Mouse (Mus musculus): ENCODE measurements around the gene Dagla. TPM values are rescaled to one million over a fixed set of nuclear protein-coding genes. Genes with fewer than 3 reads are reported as not detected.

The Dagla gene
- total and polyA plus RNA-seq, 3 experiments = 2.5 to 5.7 (median 3.3) TPM

GRCm38 (mm10) chr19:10276483-10277144 lies 28.1 kb downstream of the Dagla start:
- Histone ChIP-seq H3K79me2 (replicated peaks; ENCODE audit: control insufficient read depth, insufficient read depth, low read length) (no peaks in the 10 kb centered on the region), H3K4me3 (no peak overlapping the region), H3K9ac (ENCODE audit: low read depth, low read length) (no peak overlapping the region), H3K4me1 (ENCODE audit: control insufficient read depth, insufficient read depth, low read length) (peaks cover 14% of the 10 kb centered on the region), H3K36me3 (ENCODE audit: control insufficient read depth, insufficient read depth, low read length) (no peaks in the 10 kb centered on the region), H3K27me3 (ENCODE audit: control insufficient read depth, insufficient read depth, low read length) (no peaks in the 10 kb centered on the region), H3K27ac (no peak overlapping the region; the same call in 1 of the 2 replicates)
- DNase-seq = no peak
- TF ChIP-seq EP300 (IDR thresholded peaks at IDR 0.05; ENCODE audit: insufficient read depth, low read depth, low read length) (no peak), POLR2A (IDR thresholded peaks at IDR 0.05; ENCODE audit: insufficient read depth, low read depth, low read length) (no peak), CTCF (IDR thresholded peaks at IDR 0.05) (no peak)
- intact Hi-C loops (cut with DNase I) = no loop called here
- WGBS = 89% methylated on average over 12 of the region's 12 CpGs

DNA sequence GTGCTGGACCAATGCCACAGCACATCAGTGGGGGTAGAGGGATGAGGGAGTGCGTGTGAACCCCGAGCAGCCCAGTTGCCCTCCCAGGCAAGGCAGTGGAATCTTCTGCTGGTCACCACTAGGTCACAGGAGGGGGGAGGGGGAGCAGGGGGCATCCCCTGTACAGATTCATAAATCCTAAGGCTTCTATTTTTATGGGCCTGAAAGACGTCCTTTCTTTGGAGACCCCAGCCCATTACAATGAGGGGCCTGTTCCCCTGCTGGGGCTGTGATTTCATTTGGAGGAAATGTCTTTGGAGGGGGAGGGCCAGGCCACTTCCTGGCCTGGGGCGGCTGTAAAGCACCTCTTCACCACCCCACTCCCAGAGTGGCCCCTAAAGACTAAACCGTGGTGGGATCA lies 30.6 kb downstream of the Dagla start:
- intact Hi-C loops (cut with DNase I) = no loop called here

DNA sequence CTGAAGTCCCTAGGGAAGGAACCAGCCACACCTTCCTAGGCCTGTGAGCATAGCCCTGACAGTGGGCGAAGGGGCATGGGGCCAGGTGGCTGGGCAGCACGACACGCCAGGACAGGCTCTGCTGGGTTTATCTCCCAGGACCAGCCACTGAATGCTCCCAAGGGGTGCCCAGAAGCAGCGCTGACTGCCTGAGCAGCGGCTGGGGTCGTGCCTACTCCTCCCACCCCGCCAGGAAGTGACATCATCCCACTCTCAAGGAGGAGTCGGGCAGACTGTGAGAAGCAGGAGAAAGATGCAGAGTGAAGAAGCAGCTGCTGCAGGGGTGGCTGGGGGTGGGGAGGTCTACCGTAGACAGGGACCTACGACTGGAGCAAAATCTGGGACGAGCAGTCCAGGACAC lies 31.9 kb downstream of the Dagla start:
- DNase-seq = peak; percentile 58 to 63
- peak overlapping the region; percentile 33 for H3K27ac ChIP-seq
- H3K27me3 ChIP-seq (ENCODE audit: control insufficient read depth, insufficient read depth, low read length) = no peaks in the 10 kb centered on the region
- H3K4me1 ChIP-seq (ENCODE audit: control insufficient read depth, insufficient read depth, low read length) = peaks cover 2% of the 10 kb centered on the region
- WGBS = 23% methylated on average over 11 of the region's 11 CpGs
- H3K36me3 ChIP-seq (ENCODE audit: control insufficient read depth, insufficient read depth, low read length) = no peaks in the 10 kb centered on the region
- TF ChIP-seq EP300 (IDR thresholded peaks at IDR 0.05; ENCODE audit: insufficient read depth, low read depth, low read length) (no peak), POLR2A (IDR thresholded peaks at IDR 0.05; ENCODE audit: insufficient read depth, low read depth, low read length) (no peak), CTCF (IDR thresholded peaks at IDR 0.05) (no peak)
- no peaks in the 10 kb centered on the region for H3K79me2 ChIP-seq (replicated peaks; ENCODE audit: control insufficient read depth, insufficient read depth, low read length)
- H3K9ac ChIP-seq (ENCODE audit: low read depth, low read length) = peak overlapping the region; percentile 26
- no peak overlapping the region for H3K4me3 ChIP-seq
- intact Hi-C loops (cut with DNase I) = no loop called here

More for the DNA sequence above, 30.6 kb downstream of the Dagla start:
- no peak overlapping the region for H3K27ac ChIP-seq
- H3K79me2 ChIP-seq (replicated peaks; ENCODE audit: control insufficient read depth, insufficient read depth, low read length) = no peaks in the 10 kb centered on the region
- no peak for DNase-seq
- no peak overlapping the region for H3K9ac ChIP-seq (ENCODE audit: low read depth, low read length)
- H3K4me3 ChIP-seq = no peak overlapping the region
- no peaks in the 10 kb centered on the region for H3K27me3 ChIP-seq (ENCODE audit: control insufficient read depth, insufficient read depth, low read length)
- H3K36me3 ChIP-seq (ENCODE audit: control insufficient read depth, insufficient read depth, low read length) = no peaks in the 10 kb centered on the region
- WGBS = 62% methylated on average over 5 of the region's 5 CpGs
- TF ChIP-seq CTCF (IDR thresholded peaks at IDR 0.05) (no peak), POLR2A (IDR thresholded peaks at IDR 0.05; ENCODE audit: insufficient read depth, low read depth, low read length) (no peak), EP300 (IDR thresholded peaks at IDR 0.05; ENCODE audit: insufficient read depth, low read depth, low read length) (no peak)
- peaks cover 2% of the 10 kb centered on the region for H3K4me1 ChIP-seq (ENCODE audit: control insufficient read depth, insufficient read depth, low read length)

- DNase-seq = no peak
- no peaks in the 10 kb centered on the region for H3K79me2 ChIP-seq (replicated peaks; ENCODE audit: control insufficient read depth, insufficient read depth, low read length)
- H3K4me1 ChIP-seq (ENCODE audit: control insufficient read depth, insufficient read depth, low read length) = peaks cover 5% of the 10 kb centered on the region
- H3K4me3 ChIP-seq = no peak overlapping the region
- intact Hi-C loops (cut with DNase I) = no loop called here
- no peak overlapping the region for H3K9ac ChIP-seq (ENCODE audit: low read depth, low read length)
- no peak overlapping the region for H3K27ac ChIP-seq
- no peaks in the 10 kb centered on the region for H3K27me3 ChIP-seq (ENCODE audit: control insufficient read depth, insufficient read depth, low read length)
- no peaks in the 10 kb centered on the region for H3K36me3 ChIP-seq (ENCODE audit: control insufficient read depth, insufficient read depth, low read length)
- WGBS = 90% methylated on average over 7 of the region's 7 CpGs
- TF ChIP-seq CTCF (IDR thresholded peaks at IDR 0.05) (no peak), POLR2A (IDR thresholded peaks at IDR 0.05; ENCODE audit: insufficient read depth, low read depth, low read length) (no peak), EP300 (IDR thresholded peaks at IDR 0.05; ENCODE audit: insufficient read depth, low read depth, low read length) (no peak)
Measured at GRCm38 (mm10) chr19:10271592-10271991, 33.1 kb downstream of the Dagla start.

- WGBS = 75% methylated on average over 5 of the region's 5 CpGs
- intact Hi-C loops (cut with DNase I) = no loop called here
- Histone ChIP-seq H3K79me2 (replicated peaks; ENCODE audit: control insufficient read depth, insufficient read depth, low read length) (no peaks in the 10 kb centered on the region), H3K9ac (ENCODE audit: low read depth, low read length) (no peak overlapping the region), H3K4me1 (ENCODE audit: control insufficient read depth, insufficient read depth, low read length) (peaks cover 5% of the 10 kb centered on the region), H3K27me3 (ENCODE audit: control insufficient read depth, insufficient read depth, low read length) (no peaks in the 10 kb centered on the region), H3K4me3 (no peak overlapping the region), H3K36me3 (ENCODE audit: control insufficient read depth, insufficient read depth, low read length) (no peaks in the 10 kb centered on the region), H3K27ac (no peak overlapping the region)
- no peak for DNase-seq
- TF ChIP-seq EP300 (IDR thresholded peaks at IDR 0.05; ENCODE audit: insufficient read depth, low read depth, low read length) (no peak), CTCF (IDR thresholded peaks at IDR 0.05) (no peak), POLR2A (IDR thresholded peaks at IDR 0.05; ENCODE audit: insufficient read depth, low read depth, low read length) (no peak)
Measured at GRCm38 (mm10) chr19:10270356-10270755, 34.3 kb downstream of the Dagla start.

DNA sequence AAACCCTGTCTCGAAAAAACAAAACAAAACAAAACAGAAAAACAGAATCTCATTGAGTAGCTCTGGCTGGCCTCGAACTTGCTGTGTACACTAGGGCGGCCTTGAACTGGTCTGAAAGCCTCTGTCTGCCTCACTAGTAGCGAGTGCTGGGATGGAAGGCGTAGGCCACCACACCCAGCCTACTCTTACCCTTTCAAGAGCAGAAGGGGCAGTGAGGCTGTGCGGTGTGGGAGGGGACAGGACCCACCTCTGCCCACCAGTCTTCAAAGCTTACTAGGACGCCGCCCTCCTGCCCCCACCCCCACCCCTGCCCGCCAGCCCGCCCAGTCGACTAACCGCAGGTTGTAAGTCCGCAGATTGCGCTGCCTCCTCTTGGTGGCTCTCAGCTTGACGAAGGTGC lies 35.8 kb downstream of the Dagla start:
- TF ChIP-seq EP300 (IDR thresholded peaks at IDR 0.05; ENCODE audit: insufficient read depth, low read depth, low read length) (no peak), POLR2A (IDR thresholded peaks at IDR 0.05; ENCODE audit: insufficient read depth, low read depth, low read length) (no peak), CTCF (IDR thresholded peaks at IDR 0.05) (no peak)
- intact Hi-C loops (cut with DNase I) = no loop called here
- Histone ChIP-seq H3K9ac (ENCODE audit: low read depth, low read length) (no peak overlapping the region), H3K4me3 (no peak overlapping the region), H3K27me3 (ENCODE audit: control insufficient read depth, insufficient read depth, low read length) (no peaks in the 10 kb centered on the region), H3K4me1 (ENCODE audit: control insufficient read depth, insufficient read depth, low read length) (peaks cover 5% of the 10 kb centered on the region), H3K36me3 (ENCODE audit: control insufficient read depth, insufficient read depth, low read length) (no peaks in the 10 kb centered on the region), H3K27ac (no peak overlapping the region), H3K79me2 (replicated peaks; ENCODE audit: control insufficient read depth, insufficient read depth, low read length) (no peaks in the 10 kb centered on the region)
- WGBS = 93% methylated on average over 15 of the region's 15 CpGs
- DNase-seq = no peak

All from heart, adult 2 months (tissue).